ENCODE assay signal across 22 mouse cellular contexts in genomic region chr11:48840805-48841204, GRCm38 (mm10).
"Had no signal": no experiment of that assay in that cellular context is flagged by ENCODE, and none has a peak within 500 bp of the region (broad histone marks: within the 10 kb centered on the region; RNA-seq: fewer than 3 reads in every experiment).

No protein-coding gene starts in this region.

- H3K9me3 ChIP-seq: intestine, embryonic 15.5 days; liver, embryonic 15.5 days; lung, embryonic 15.5 days; megakaryocyte, embryonic 14.5 days; midbrain, embryonic 10.5 days; midbrain, embryonic 13.5 days; neural tube, embryonic 13.5 days had no signal

- H3K4me3 ChIP-seq: intestine, embryonic 15.5 days; layer of hippocampus, adult 2 months; left cerebral cortex, adult 2 months; liver, embryonic 15.5 days; lung, embryonic 15.5 days; megakaryocyte, embryonic 14.5 days; midbrain, embryonic 10.5 days; midbrain, embryonic 13.5 days; myocyte; neural tube, embryonic 13.5 days had no signal

- ATAC-seq: intestine, embryonic 15.5 days; midbrain, embryonic 13.5 days; midbrain, embryonic 16.5 days had no signal

- H3K36me3 ChIP-seq: intestine, embryonic 15.5 days; liver, embryonic 15.5 days; lung, embryonic 15.5 days; midbrain, embryonic 10.5 days; midbrain, embryonic 13.5 days; neural tube, embryonic 13.5 days had no signal

- H3K27ac ChIP-seq: intestine, embryonic 15.5 days; layer of hippocampus, adult 2 months; left cerebral cortex, adult 2 months; liver, embryonic 15.5 days; lung, embryonic 15.5 days; midbrain, embryonic 10.5 days; midbrain, embryonic 13.5 days; neural tube, embryonic 13.5 days had no signal

- H3K4me2 ChIP-seq: intestine, embryonic 15.5 days; liver, embryonic 11.5 days; liver, embryonic 15.5 days; lung, embryonic 15.5 days; midbrain, embryonic 13.5 days; neural tube, embryonic 13.5 days had no signal

- DNase-seq: layer of hippocampus, adult 9-11 months; layer of hippocampus, postnatal 36 days; lung, adult 18-20 months; lung, postnatal 10 days; lung, postnatal 36 days; retina, postnatal 1 day; right cerebral cortex, postnatal 25 days; spleen, adult 18-20 months; thymus, adult 18-20 months; thymus, postnatal 36 days had no signal

- H3K9ac ChIP-seq: intestine, embryonic 15.5 days; liver, embryonic 15.5 days; lung, embryonic 15.5 days; midbrain, embryonic 13.5 days; neural tube, embryonic 13.5 days had no signal

- H3K27me3 ChIP-seq: intestine, embryonic 15.5 days; lung, embryonic 15.5 days had no signal
